Mouse (Mus musculus) neural tube, embryonic 11.5 days (tissue): Measurements from ENCODE around the gene Mgrn1. TPM values are rescaled to one million over a fixed set of nuclear protein-coding genes. Genes with fewer than 3 reads are reported as not detected.

Experiments used
- ATAC-seq: fragments of 200-750 bp; cut with Nextera tagmentation; 2 replicates; pipeline ENCODE4 v1.8.0; 2017; ENCODE audit warnings: moderate number of reproducible peaks, mild to moderate bottlenecking, moderate TSS enrichment, moderate library complexity; ENCODE audit not compliant: insufficient read depth, low FRiP score, low TSS enrichment
- DNase-seq: peaks from one replicate; pipeline ENCODE4 v3.0.0-alpha.2; 2015; ENCODE audit warnings: low spot score
- H3K27ac ChIP-seq: fragments of 300-500 bp; sonication (generic); 2 replicates; pipeline ENCODE4 v1.5.1; 2014; ENCODE audit warnings: low read depth, mild to moderate bottlenecking, low read length
- H3K27me3 ChIP-seq: fragments of 300-500 bp; sonication (generic); 2 replicates; pipeline ENCODE4 v1.6.1; 2014; ENCODE audit warnings: mild to moderate bottlenecking, low read length, mixed read lengths; ENCODE audit not compliant: control insufficient read depth, insufficient read depth
- H3K36me3 ChIP-seq: fragments of 300-500 bp; sonication (generic); 2 replicates; pipeline ENCODE4 v1.6.1; 2014; ENCODE audit warnings: mild to moderate bottlenecking, low read length, moderate library complexity, mixed read lengths; ENCODE audit not compliant: control insufficient read depth, insufficient read depth
- H3K4me1 ChIP-seq: fragments of 300-500 bp; sonication (generic); 2 replicates; pipeline ENCODE4 v1.6.1; 2014; ENCODE audit warnings: low read length, mixed read lengths; ENCODE audit not compliant: control insufficient read depth, insufficient read depth
- H3K4me2 ChIP-seq: fragments of 300-500 bp; sonication (generic); 2 replicates; pipeline ENCODE4 v1.6.1; 2014; ENCODE audit warnings: low read depth, mild to moderate bottlenecking, moderate library complexity
- H3K4me3 ChIP-seq: fragments of 300-500 bp; sonication (generic); 2 replicates; pipeline ENCODE4 v1.5.1; 2014; ENCODE audit warnings: low read depth, low read length
- H3K9ac ChIP-seq: fragments of 300-500 bp; sonication (generic); 2 replicates; pipeline ENCODE4 v1.6.1; 2014; ENCODE audit warnings: mild to moderate bottlenecking, low read length
- H3K9me3 ChIP-seq: fragments of 300-500 bp; sonication (generic); 2 replicates; pipeline ENCODE4 v1.6.1; 2016; ENCODE audit warnings: low read length; ENCODE audit not compliant: control insufficient read depth
- WGBS: fragments of 180-500 bp; shearing (Covaris S2); extraction: QIAGEN DNeasy Blood & Tissue Kit; methylation state at CpG from one replicate; pipeline ENCODE4 v1.1.7; 2014; 5-methylcytosine and 5-hydroxymethylcytosine counted together
- polyA plus RNA-seq: library from polyadenylated mRNA; unstranded; fragments of >200 nt; fragmentation: Nextera tagmentation; extraction: Ambion mirVana; gene quantifications from 2 replicates; pipeline ENCODE4 v1.2.1, GENCODE M21; 2014

Mgrn1 gene
- polyA plus RNA-seq, 1 experiment from 2014 or later: 85.5 TPM

- DNase-seq (no peak), ATAC-seq (no peak)
- Histone ChIP-seq H3K4me1 (no peaks in the 10 kb centered on the region), H3K36me3 (peaks cover 2% of the 10 kb centered on the region), H3K9me3 (no peaks in the 10 kb centered on the region), H3K27me3 (no peaks in the 10 kb centered on the region), H3K4me3 (no peak overlapping the region), H3K27ac (no peak overlapping the region), H3K4me2 (no peak overlapping the region), H3K9ac (no peak overlapping the region)
- 80% methylated on average over 4 of the region's 4 CpGs for WGBS
These were observed 34.5 kb downstream of the Mgrn1 start for GRCm38 (mm10) chr16:4920556-4920955.

- Histone ChIP-seq H3K27me3 (no peaks in the 10 kb centered on the region), H3K4me2 (no peak overlapping the region), H3K9me3 (no peaks in the 10 kb centered on the region), H3K27ac (no peak overlapping the region), H3K4me1 (no peaks in the 10 kb centered on the region), H3K4me3 (no peak overlapping the region), H3K36me3 (peaks cover 2% of the 10 kb centered on the region; the same call in 1 of the 2 replicates), H3K9ac (no peak overlapping the region)
- DNase-seq (no peak), ATAC-seq (no peak)
- 87% methylated on average over 6 of the region's 6 CpGs for WGBS
These were observed 36.4 kb downstream of the Mgrn1 start for GRCm38 (mm10) chr16:4922481-4922880.

- no peak for ATAC-seq
- no peaks in the 10 kb centered on the region for H3K9me3 ChIP-seq
- no peak overlapping the region for H3K27ac ChIP-seq
- H3K36me3 ChIP-seq: peaks cover 4% of the 10 kb centered on the region
- no peaks in the 10 kb centered on the region for H3K27me3 ChIP-seq
- DNase-seq: no peak
- no peak overlapping the region for H3K4me2 ChIP-seq
- 93% methylated on average over 5 of the region's 5 CpGs for WGBS
- H3K9ac ChIP-seq: no peak overlapping the region
- H3K4me1 ChIP-seq: no peaks in the 10 kb centered on the region
- no peak overlapping the region for H3K4me3 ChIP-seq
These were observed 37.9 kb downstream of the Mgrn1 start for GRCm38 (mm10) chr16:4923996-4924395.

GRCm38 (mm10) chr16:4927967-4928366 lies 41.9 kb downstream of the Mgrn1 start:
- ATAC-seq: no peak

GRCm38 (mm10) chr16:4928474-4928873 lies 42.4 kb downstream of the Mgrn1 start:
- Histone ChIP-seq H3K9me3 (no peaks in the 10 kb centered on the region), H3K4me1 (no peaks in the 10 kb centered on the region), H3K4me2 (no peak overlapping the region), H3K36me3 (peaks cover 8% of the 10 kb centered on the region), H3K4me3 (no peak overlapping the region), H3K27me3 (no peaks in the 10 kb centered on the region), H3K27ac (no peak overlapping the region), H3K9ac (no peak overlapping the region)
- no peak for ATAC-seq
- 95% methylated on average over 2 of the region's 2 CpGs for WGBS
- no peak for DNase-seq

More at GRCm38 (mm10) chr16:4927967-4928366, 41.9 kb downstream of the Mgrn1 start:
- Histone ChIP-seq H3K9me3 (no peaks in the 10 kb centered on the region), H3K9ac (no peak overlapping the region), H3K27ac (no peak overlapping the region), H3K36me3 (peaks cover 8% of the 10 kb centered on the region), H3K4me3 (no peak overlapping the region), H3K4me2 (no peak overlapping the region), H3K27me3 (no peaks in the 10 kb centered on the region), H3K4me1 (no peaks in the 10 kb centered on the region)
- 96% methylated on average over 7 of the region's 7 CpGs for WGBS
- DNase-seq: no peak

- H3K27me3 ChIP-seq: no peaks in the 10 kb centered on the region
- DNase-seq (no peak), ATAC-seq (no peak)
- no peak overlapping the region for H3K4me2 ChIP-seq
- H3K4me1 ChIP-seq: no peaks in the 10 kb centered on the region
- H3K9me3 ChIP-seq: no peaks in the 10 kb centered on the region
- 84% methylated on average over 3 of the region's 3 CpGs for WGBS
- H3K4me3 ChIP-seq: no peak overlapping the region
- H3K36me3 ChIP-seq: peaks cover 11% of the 10 kb centered on the region
- H3K27ac ChIP-seq: no peak overlapping the region
- no peak overlapping the region for H3K9ac ChIP-seq
These were observed 46.4 kb downstream of the Mgrn1 start for GRCm38 (mm10) chr16:4932429-4932828.

GRCm38 (mm10) chr16:4935430-4935829 lies 49.4 kb downstream of the Mgrn1 start:
- no peak overlapping the region for H3K4me2 ChIP-seq
- H3K27me3 ChIP-seq: no peaks in the 10 kb centered on the region
- no peak overlapping the region for H3K9ac ChIP-seq
- no peaks in the 10 kb centered on the region for H3K9me3 ChIP-seq
- no peak overlapping the region for H3K27ac ChIP-seq
- peaks cover 10% of the 10 kb centered on the region for H3K4me1 ChIP-seq
- ATAC-seq (no peak), DNase-seq (no peak)
- no peak overlapping the region for H3K4me3 ChIP-seq
- peaks cover 10% of the 10 kb centered on the region for H3K36me3 ChIP-seq
- 98% methylated on average over 31 of the region's 31 CpGs for WGBS

GRCm38 (mm10) chr16:4935931-4936703 lies 50.1 kb downstream of the Mgrn1 start:
- WGBS: 91% methylated on average over 10 of the region's 10 CpGs
- H3K36me3 ChIP-seq: peaks cover 14% of the 10 kb centered on the region
- H3K9me3 ChIP-seq: no peaks in the 10 kb centered on the region
- no peak overlapping the region for H3K4me3 ChIP-seq
- H3K4me2 ChIP-seq: no peak overlapping the region
- H3K27ac ChIP-seq: no peak overlapping the region
- peaks cover 10% of the 10 kb centered on the region for H3K4me1 ChIP-seq
- DNase-seq (no peak), ATAC-seq (no peak)
- H3K27me3 ChIP-seq: no peaks in the 10 kb centered on the region
- no peak overlapping the region for H3K9ac ChIP-seq
